24 mouse cellular contexts compared by ENCODE assay signal in the genomic region with DNA sequence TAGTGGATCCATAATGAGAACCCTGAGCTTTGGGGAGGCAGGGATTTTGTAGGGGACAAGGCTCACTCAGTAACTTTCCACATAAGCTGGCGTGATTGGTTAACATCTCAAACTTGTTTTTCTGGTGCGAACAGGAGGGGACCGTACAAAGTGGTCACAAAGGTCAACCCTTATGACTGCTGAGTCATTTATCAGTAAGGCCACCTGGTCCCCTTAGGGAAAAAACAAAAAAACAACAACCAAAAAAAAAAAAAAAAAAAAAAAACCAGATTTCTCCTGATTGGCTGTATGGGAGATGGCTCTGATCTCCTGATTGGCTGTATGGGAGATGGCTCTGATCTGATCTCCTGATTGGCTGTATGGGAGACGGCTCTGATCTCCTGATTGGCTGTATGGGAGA.
"Had no signal": no experiment of that assay in that cellular context is flagged by ENCODE, and none has a peak within 500 bp of the region (broad histone marks: within the 10 kb centered on the region; RNA-seq: fewer than 3 reads in every experiment).

No protein-coding gene starts in this region.

- H3K36me3 ChIP-seq: embryonic facial prominence, embryonic 10.5 days; embryonic facial prominence, embryonic 12.5 days; embryonic facial prominence, embryonic 13.5 days; embryonic facial prominence, embryonic 15.5 days; forebrain, embryonic 10.5 days; forebrain, embryonic 12.5 days; forebrain, embryonic 15.5 days had no signal

- H3K4me1 ChIP-seq: embryonic facial prominence, embryonic 10.5 days; embryonic facial prominence, embryonic 12.5 days; embryonic facial prominence, embryonic 13.5 days; embryonic facial prominence, embryonic 15.5 days; forebrain, embryonic 10.5 days; forebrain, embryonic 12.5 days; forebrain, embryonic 13.5 days; forebrain, embryonic 15.5 days had no signal

- H3K4me3 ChIP-seq: embryonic facial prominence, embryonic 10.5 days; embryonic facial prominence, embryonic 12.5 days; embryonic facial prominence, embryonic 13.5 days; embryonic facial prominence, embryonic 15.5 days; erythroblast, embryonic 14.5 days; forebrain, embryonic 10.5 days; forebrain, embryonic 12.5 days; forebrain, embryonic 13.5 days; forebrain, embryonic 15.5 days; gastrocnemius, adult 2 months; heart, adult 2 months had no signal

- H3K9me3 ChIP-seq: embryonic facial prominence, embryonic 10.5 days; embryonic facial prominence, embryonic 12.5 days; embryonic facial prominence, embryonic 15.5 days; forebrain, embryonic 12.5 days; forebrain, embryonic 13.5 days; forebrain, embryonic 15.5 days had no signal

- H3K27ac ChIP-seq: embryonic facial prominence, embryonic 10.5 days; embryonic facial prominence, embryonic 12.5 days; embryonic facial prominence, embryonic 13.5 days; embryonic facial prominence, embryonic 15.5 days; forebrain, embryonic 10.5 days; forebrain, embryonic 12.5 days; forebrain, embryonic 13.5 days; forebrain, embryonic 15.5 days; gastrocnemius, adult 2 months; heart, adult 2 months had no signal

- DNase-seq: cerebellum, adult 9-10 months; cerebellum, adult 9-11 months; cerebellum, postnatal 10 days; cerebellum, postnatal 14 days; cerebellum, postnatal 25 days; cerebellum, postnatal 36 days; embryo, embryonic 11 days; forebrain, postnatal 0 days; gastrocnemius, adult 2 months; gastrocnemius, postnatal 10 days; gastrocnemius, postnatal 14 days; gastrocnemius, postnatal 25 days; gastrocnemius, postnatal 36 days; heart, adult 18-20 months; heart, adult 2 months had no signal

- H3K9ac ChIP-seq: embryonic facial prominence, embryonic 12.5 days; embryonic facial prominence, embryonic 13.5 days; embryonic facial prominence, embryonic 15.5 days; forebrain, embryonic 12.5 days; forebrain, embryonic 13.5 days; forebrain, embryonic 15.5 days; forebrain, postnatal 0 days had no signal
